Mouse (Mus musculus) megakaryocyte, embryonic 14.5 days (primary cell): ENCODE results near the gene Tle1. TPM values are rescaled to one million over a fixed set of nuclear protein-coding genes. Genes with fewer than 3 reads are reported as not detected.

Experiments used
- H3K27me3 ChIP-seq: replicated peaks from 2 replicates; pipeline ENCODE3; 2012; ENCODE audit warnings: inconsistent platforms
- H3K36me3 ChIP-seq: replicated peaks from 2 replicates; pipeline ENCODE3; 2012; ENCODE audit warnings: low read length, inconsistent platforms, mixed read lengths
- H3K4me1 ChIP-seq: 2 replicates; pipeline ENCODE4 v1.6.1; 2012; ENCODE audit warnings: inconsistent platforms
- H3K4me3 ChIP-seq: replicated peaks from 2 replicates; pipeline ENCODE3; 2012; ENCODE audit warnings: moderate library complexity, mild to moderate bottlenecking, inconsistent platforms
- H3K9me3 ChIP-seq: 2 replicates; pipeline ENCODE4 v1.6.1; 2012; ENCODE audit warnings: inconsistent platforms
- FLI1 ChIP-seq: IDR thresholded peaks from 2 replicates; pipeline ENCODE4 v1.6.1; 2012; ENCODE audit warnings: low read length, inconsistent platforms, mixed read lengths
- GATA1 ChIP-seq: IDR thresholded peaks from 3 replicates; pipeline ENCODE4 v1.6.1; 2012; ENCODE audit warnings: mixed read lengths, low read length, inconsistent platforms, borderline replicate concordance
- polyA plus RNA-seq: library from polyadenylated mRNA; stranded (reverse); fragments of >175 nt; gene quantifications from 2 replicates; pipeline ENCODE4 v1.2.3, GENCODE M21; 2012; ENCODE audit warnings: low replicate concordance; ENCODE audit not compliant: insufficient read depth

Tle1 gene
- polyA plus RNA-seq, 1 experiment = 8.8 TPM

GRCm38 (mm10) chr4:72166561-72166960 is 34.2 kb downstream of the Tle1 start:
- Histone ChIP-seq H3K4me1 (peaks cover 9% of the 10 kb centered on the region), H3K4me3 (no peak overlapping the region), H3K36me3 (peaks cover 69% of the 10 kb centered on the region), H3K9me3 (no peaks in the 10 kb centered on the region), H3K27me3 (no peaks in the 10 kb centered on the region)
- no peak for TF ChIP-seq GATA1
- TF ChIP-seq FLI1 = no peak

GRCm38 (mm10) chr4:72165765-72166164 is 35.0 kb downstream of the Tle1 start:
- H3K27me3 ChIP-seq = no peaks in the 10 kb centered on the region
- peaks cover 76% of the 10 kb centered on the region for H3K36me3 ChIP-seq
- TF ChIP-seq FLI1 (no peak), GATA1 (no peak)
- H3K4me1 ChIP-seq = peaks cover 9% of the 10 kb centered on the region
- H3K4me3 ChIP-seq = no peak overlapping the region
- no peaks in the 10 kb centered on the region for H3K9me3 ChIP-seq

DNA sequence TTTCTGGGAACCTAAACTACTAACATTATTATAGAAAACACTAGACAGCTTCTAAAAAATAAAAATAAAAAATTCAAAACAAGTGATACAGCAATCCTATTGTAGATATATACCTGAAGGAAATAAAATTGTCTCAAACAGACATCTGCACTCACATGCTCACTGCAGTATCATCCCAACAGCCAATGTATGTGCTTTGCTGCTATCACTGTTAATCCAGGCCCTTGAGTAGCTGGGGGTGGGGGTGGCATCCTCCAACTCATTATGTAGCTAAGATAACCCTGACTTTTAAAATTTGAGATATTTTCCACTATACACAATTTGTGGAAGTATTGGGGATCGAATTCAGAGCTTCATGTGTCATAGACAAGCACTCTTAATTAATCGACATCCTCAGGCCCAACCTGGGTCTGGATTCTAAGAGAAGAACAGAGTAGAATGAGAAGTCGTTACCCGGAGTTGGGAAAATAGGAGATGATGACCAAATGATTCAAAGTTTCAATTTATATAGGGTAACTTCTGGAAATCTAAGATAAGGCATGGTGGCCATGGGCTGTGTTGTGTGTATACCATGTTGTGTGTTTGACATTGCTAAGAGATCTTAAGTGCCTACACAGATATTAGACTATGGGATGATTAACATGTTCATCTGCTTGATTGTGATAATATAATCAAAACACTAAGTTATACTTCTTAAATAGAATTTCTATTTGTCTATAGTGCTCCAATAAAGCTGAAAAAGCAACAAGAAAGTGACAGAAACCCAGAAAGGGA is 38.1 kb downstream of the Tle1 start:
- Histone ChIP-seq H3K27me3 (no peaks in the 10 kb centered on the region), H3K9me3 (no peaks in the 10 kb centered on the region), H3K4me3 (no peak overlapping the region), H3K4me1 (peaks cover 5% of the 10 kb centered on the region; the same call in 1 of the 2 replicates), H3K36me3 (peaks cover 77% of the 10 kb centered on the region)
- TF ChIP-seq GATA1 = no peak
- TF ChIP-seq FLI1 = no peak

DNA sequence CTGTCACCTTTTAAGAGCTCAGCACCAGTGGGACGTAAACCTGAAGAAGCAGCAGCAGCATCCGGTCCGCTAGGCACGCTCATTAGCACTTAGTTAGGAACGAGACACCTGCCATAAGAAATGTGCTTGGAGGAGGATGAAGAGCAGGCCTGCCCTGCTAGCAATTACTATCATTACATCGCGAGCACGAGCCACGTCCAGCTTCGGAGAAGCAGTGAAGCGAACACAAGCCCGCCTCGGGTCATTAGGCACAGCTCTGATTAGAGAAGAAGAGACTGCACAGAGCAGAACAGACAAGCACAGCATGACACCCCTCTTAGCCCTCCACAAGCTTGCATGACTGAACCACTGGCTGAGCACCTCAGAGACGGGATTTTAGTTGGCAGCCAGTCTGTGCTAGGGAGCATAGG is 40.6 kb downstream of the Tle1 start:
- no peak for TF ChIP-seq GATA1
- TF ChIP-seq FLI1 = no peak
- H3K36me3 ChIP-seq = peaks cover 71% of the 10 kb centered on the region
- no peak overlapping the region for H3K4me3 ChIP-seq

GRCm38 (mm10) chr4:72157931-72158371 is 42.8 kb downstream of the Tle1 start:
- Histone ChIP-seq H3K4me1 (peaks cover 12% of the 10 kb centered on the region), H3K9me3 (no peaks in the 10 kb centered on the region), H3K4me3 (no peak overlapping the region), H3K36me3 (peaks cover 55% of the 10 kb centered on the region), H3K27me3 (no peaks in the 10 kb centered on the region)
- no peak for TF ChIP-seq GATA1
- TF ChIP-seq FLI1 = no peak

More for the DNA sequence above, 40.6 kb downstream of the Tle1 start:
- Histone ChIP-seq H3K9me3 (no peaks in the 10 kb centered on the region), H3K27me3 (no peaks in the 10 kb centered on the region), H3K4me1 (peaks cover 5% of the 10 kb centered on the region; the same call in 1 of the 2 replicates)

GRCm38 (mm10) chr4:72150460-72151131 is 50.1 kb downstream of the Tle1 start:
- H3K27me3 ChIP-seq = no peaks in the 10 kb centered on the region
- peaks cover 30% of the 10 kb centered on the region for H3K4me1 ChIP-seq
- H3K9me3 ChIP-seq = no peaks in the 10 kb centered on the region
- peaks cover 9% of the 10 kb centered on the region for H3K36me3 ChIP-seq
- no peak for TF ChIP-seq FLI1
- TF ChIP-seq GATA1 = no peak
- no peak overlapping the region for H3K4me3 ChIP-seq

DNA sequence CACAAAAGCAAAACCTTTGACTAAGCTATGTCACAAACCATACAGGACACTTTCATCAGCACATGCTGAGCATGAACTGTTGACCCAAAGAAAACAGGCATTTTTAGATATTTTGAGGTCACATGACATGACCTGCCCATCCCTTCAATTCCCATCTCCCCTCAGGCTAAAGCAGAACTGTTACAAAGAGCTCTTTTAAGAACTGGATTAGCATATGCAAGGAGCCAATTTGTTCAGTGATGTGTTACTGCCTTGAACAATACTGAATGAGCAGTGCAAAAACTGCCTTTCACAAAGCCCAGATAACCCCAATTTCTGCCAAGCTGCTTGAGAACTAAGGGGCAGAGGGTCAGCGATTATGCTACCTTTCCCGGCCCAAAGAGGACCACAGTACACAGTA is 54.7 kb downstream of the Tle1 start:
- no peak overlapping the region for H3K4me3 ChIP-seq
- peaks cover 15% of the 10 kb centered on the region; the same call in 1 of the 2 replicates for H3K4me1 ChIP-seq
- H3K27me3 ChIP-seq = no peaks in the 10 kb centered on the region
- peaks cover 18% of the 10 kb centered on the region for H3K36me3 ChIP-seq
- no peaks in the 10 kb centered on the region for H3K9me3 ChIP-seq
- TF ChIP-seq FLI1 (no peak), GATA1 (no peak)

DNA sequence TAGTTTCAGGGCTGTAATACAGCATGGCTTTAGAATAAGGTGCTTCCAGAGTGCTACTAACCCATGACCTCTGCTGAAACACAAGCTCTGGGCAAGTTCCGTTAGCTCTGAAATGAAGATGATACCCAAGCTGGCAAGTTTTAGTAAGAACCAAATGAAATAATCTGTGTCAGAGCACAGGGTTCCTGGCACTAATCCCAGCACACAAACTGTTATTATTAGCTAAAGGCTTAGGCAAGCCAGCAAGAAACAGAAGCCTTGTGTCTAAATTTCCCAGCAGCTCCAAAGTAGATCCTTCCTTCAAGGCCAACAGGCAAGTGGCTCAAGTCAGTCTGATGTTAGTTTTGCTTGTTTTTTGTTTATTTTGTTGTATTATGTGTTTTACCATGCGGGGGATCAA is 56.2 kb downstream of the Tle1 start:
- Histone ChIP-seq H3K36me3 (peaks cover 33% of the 10 kb centered on the region), H3K27me3 (no peaks in the 10 kb centered on the region), H3K4me1 (peaks cover 22% of the 10 kb centered on the region; the same call in 1 of the 2 replicates), H3K4me3 (no peak overlapping the region), H3K9me3 (no peaks in the 10 kb centered on the region)
- TF ChIP-seq FLI1 (no peak), GATA1 (no peak)

- no peaks in the 10 kb centered on the region for H3K27me3 ChIP-seq
- H3K9me3 ChIP-seq = no peaks in the 10 kb centered on the region
- TF ChIP-seq GATA1 (no peak), FLI1 (no peak)
- H3K36me3 ChIP-seq = peaks cover 63% of the 10 kb centered on the region
- peaks cover 21% of the 10 kb centered on the region; the same call in 1 of the 2 replicates for H3K4me1 ChIP-seq
- H3K4me3 ChIP-seq = no peak overlapping the region
Observed at GRCm38 (mm10) chr4:72140706-72141105, 60.0 kb downstream of the Tle1 start.
